Mouse (Mus musculus) intestine, embryonic 14.5 days (tissue): ENCODE data around the gene Ubxn6. TPM values are rescaled to one million over a fixed set of nuclear protein-coding genes. Genes with fewer than 3 reads are reported as not detected.
"Not testable (repeated sequence)": the region's sequence is repeated elsewhere in the genome, so short reads cannot be mapped to it uniquely, and the experiment has no call there.

Experiments
- ATAC-seq: fragments of 200-750 bp; cut with Nextera tagmentation; replicated peaks from 2 replicates; pipeline ENCODE4 v1.8.0; 2017; ENCODE audit warnings: low read depth, moderate number of reproducible peaks, moderate TSS enrichment, moderate library complexity; ENCODE audit not compliant: low FRiP score, low TSS enrichment
- DNase-seq: peaks from one replicate; pipeline ENCODE4 v3.0.0-alpha.2; 2018; ENCODE audit warnings: low spot score
- H3K27ac ChIP-seq: fragments of 300-500 bp; sonication (generic); 2 replicates; pipeline ENCODE4 v1.5.1; 2014; ENCODE audit warnings: low read depth, mild to moderate bottlenecking, control low read depth
- H3K27me3 ChIP-seq: fragments of 300-500 bp; sonication (generic); replicated peaks from 2 replicates; pipeline ENCODE4 v1.6.1; 2014; ENCODE audit warnings: low read length, control low read depth; ENCODE audit not compliant: control insufficient read depth, insufficient read depth
- H3K36me3 ChIP-seq: fragments of 300-500 bp; sonication (generic); 2 replicates; pipeline ENCODE4 v1.6.1; 2014; ENCODE audit warnings: low read length, control low read depth; ENCODE audit not compliant: control insufficient read depth, insufficient read depth
- H3K4me1 ChIP-seq: fragments of 300-500 bp; sonication (generic); replicated peaks from 2 replicates; pipeline ENCODE4 v1.6.1; 2014; ENCODE audit warnings: low read length, control low read depth, mixed read lengths; ENCODE audit not compliant: control insufficient read depth, insufficient read depth
- H3K4me2 ChIP-seq: fragments of 300-500 bp; sonication (generic); 2 replicates; pipeline ENCODE4 v1.6.1; 2014; ENCODE audit warnings: low read length
- H3K4me3 ChIP-seq: fragments of 300-500 bp; sonication (generic); 2 replicates; pipeline ENCODE4 v1.5.1; 2014; ENCODE audit warnings: low read depth, low read length, control low read depth, mixed read lengths
- H3K9ac ChIP-seq: fragments of 300-500 bp; sonication (generic); 2 replicates; pipeline ENCODE4 v1.6.1; 2014; ENCODE audit warnings: mild to moderate bottlenecking, low read length
- H3K9me3 ChIP-seq: fragments of 300-500 bp; sonication (generic); 2 replicates; pipeline ENCODE4 v1.6.1; 2016; ENCODE audit warnings: low read length, control low read depth; ENCODE audit not compliant: control insufficient read depth
- WGBS: fragments of 180-500 bp; shearing (Covaris S2); extraction: QIAGEN DNeasy Blood & Tissue Kit; methylation state at CpG from one replicate; pipeline ENCODE4 v1.1.7; 2014; 5-methylcytosine and 5-hydroxymethylcytosine counted together
- polyA plus RNA-seq: library from polyadenylated mRNA; unstranded; fragments of >200 nt; fragmentation: Nextera tagmentation; extraction: Ambion mirVana; gene quantifications from 2 replicates; pipeline ENCODE4 v1.2.1, GENCODE M21; 2014

The Ubxn6 gene
- polyA plus RNA-seq, 1 experiment from 2014 or later: 32.3 TPM

- H3K4me1 ChIP-seq, H3K27me3 ChIP-seq, H3K4me3 ChIP-seq, H3K9me3 ChIP-seq, ATAC-seq, H3K9ac ChIP-seq, DNase-seq, H3K4me2 ChIP-seq, H3K27ac ChIP-seq: not testable (repeated sequence)
- WGBS: 98% methylated on average over 4 of the region's 4 CpGs
- peaks cover 26% of the 10 kb centered on the region for H3K36me3 ChIP-seq
Measured at GRCm38 (mm10) chr17:56106436-56106835, 31.6 kb upstream of the Ubxn6 start.

DNA sequence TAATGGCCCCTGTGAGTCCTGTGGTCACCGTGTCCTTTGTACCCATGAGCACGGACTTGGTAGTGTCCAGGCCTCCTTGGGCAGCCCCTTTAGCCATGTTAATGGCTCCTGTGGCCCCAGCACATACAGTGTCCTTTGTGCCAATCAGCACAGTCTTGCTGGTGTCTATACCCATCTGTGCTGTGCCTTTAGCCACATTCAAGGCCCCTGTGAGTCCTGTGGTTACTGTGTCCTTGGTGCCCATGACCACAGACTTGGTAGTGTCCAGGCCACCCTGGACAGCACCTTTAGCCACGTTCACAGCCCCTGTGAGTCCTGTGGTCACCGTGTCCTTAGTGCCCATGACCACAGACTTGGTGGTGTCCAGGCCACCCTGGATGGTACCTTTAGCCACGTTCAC lies 30.0 kb upstream of the Ubxn6 start:
- H3K9ac ChIP-seq, H3K9me3 ChIP-seq, H3K4me3 ChIP-seq, DNase-seq, ATAC-seq, H3K4me2 ChIP-seq, H3K27ac ChIP-seq, H3K27me3 ChIP-seq, H3K4me1 ChIP-seq: not testable (repeated sequence)
- WGBS: 96% methylated on average over 2 of the region's 5 CpGs
- H3K36me3 ChIP-seq: peaks cover 40% of the 10 kb centered on the region

- Histone ChIP-seq H3K9ac (no peak overlapping the region), H3K27ac (no peak overlapping the region), H3K4me2 (no peak overlapping the region), H3K36me3 (peaks cover 51% of the 10 kb centered on the region), H3K27me3 (no peaks in the 10 kb centered on the region), H3K4me1 (no peaks in the 10 kb centered on the region), H3K9me3 (no peaks in the 10 kb centered on the region), H3K4me3 (no peak overlapping the region)
- 94% methylated on average over 8 of the region's 8 CpGs for WGBS
- DNase-seq (no peak), ATAC-seq (no peak)
Measured at GRCm38 (mm10) chr17:56103465-56104285, 28.8 kb upstream of the Ubxn6 start.

- DNase-seq (no peak), ATAC-seq (no peak)
- no peak overlapping the region for H3K4me3 ChIP-seq
- H3K4me1 ChIP-seq: no peaks in the 10 kb centered on the region
- no peaks in the 10 kb centered on the region for H3K9me3 ChIP-seq
- H3K27ac ChIP-seq: no peak overlapping the region
- no peak overlapping the region for H3K4me2 ChIP-seq
- 94% methylated on average over 9 of the region's 9 CpGs for WGBS
- no peaks in the 10 kb centered on the region for H3K27me3 ChIP-seq
- H3K36me3 ChIP-seq: peaks cover 58% of the 10 kb centered on the region
- no peak overlapping the region for H3K9ac ChIP-seq
Measured at GRCm38 (mm10) chr17:56102927-56103326, 28.1 kb upstream of the Ubxn6 start.

DNA sequence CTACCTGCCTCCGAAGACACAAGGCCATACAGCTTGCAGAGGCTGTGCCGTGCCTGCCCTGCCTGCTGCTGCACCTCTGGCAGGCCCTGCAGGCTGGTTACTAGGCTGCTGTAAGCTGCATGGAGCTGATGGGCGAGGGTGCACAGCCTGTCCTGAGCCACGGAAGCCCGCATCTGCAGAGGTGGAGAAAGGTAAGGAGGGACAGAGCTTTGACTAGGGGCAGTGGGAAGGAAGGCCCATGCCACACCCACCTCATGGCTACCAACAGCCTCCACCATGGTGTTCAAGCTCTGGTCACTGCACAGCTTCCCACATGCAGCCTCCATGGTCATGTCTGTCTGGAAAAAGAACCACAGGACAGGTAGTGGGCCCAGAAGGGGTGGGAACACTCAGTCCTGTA lies 27.3 kb upstream of the Ubxn6 start:
- WGBS: 91% methylated on average over 5 of the region's 5 CpGs
- Histone ChIP-seq H3K27ac (no peak overlapping the region), H3K4me1 (no peaks in the 10 kb centered on the region), H3K27me3 (no peaks in the 10 kb centered on the region), H3K36me3 (peaks cover 66% of the 10 kb centered on the region), H3K4me3 (no peak overlapping the region), H3K9ac (no peak overlapping the region), H3K9me3 (no peaks in the 10 kb centered on the region), H3K4me2 (no peak overlapping the region)
- no peak for ATAC-seq
- no peak for DNase-seq

- no peak overlapping the region for H3K27ac ChIP-seq
- H3K9ac ChIP-seq: no peak overlapping the region
- 94% methylated on average over 3 of the region's 3 CpGs for WGBS
- peaks cover 80% of the 10 kb centered on the region for H3K36me3 ChIP-seq
- H3K27me3 ChIP-seq: no peaks in the 10 kb centered on the region
- DNase-seq (no peak), ATAC-seq (no peak)
- no peak overlapping the region for H3K4me2 ChIP-seq
- H3K4me1 ChIP-seq: no peaks in the 10 kb centered on the region
- no peaks in the 10 kb centered on the region for H3K9me3 ChIP-seq
- no peak overlapping the region for H3K4me3 ChIP-seq
Measured at GRCm38 (mm10) chr17:56100811-56101210, 26.0 kb upstream of the Ubxn6 start.

DNA sequence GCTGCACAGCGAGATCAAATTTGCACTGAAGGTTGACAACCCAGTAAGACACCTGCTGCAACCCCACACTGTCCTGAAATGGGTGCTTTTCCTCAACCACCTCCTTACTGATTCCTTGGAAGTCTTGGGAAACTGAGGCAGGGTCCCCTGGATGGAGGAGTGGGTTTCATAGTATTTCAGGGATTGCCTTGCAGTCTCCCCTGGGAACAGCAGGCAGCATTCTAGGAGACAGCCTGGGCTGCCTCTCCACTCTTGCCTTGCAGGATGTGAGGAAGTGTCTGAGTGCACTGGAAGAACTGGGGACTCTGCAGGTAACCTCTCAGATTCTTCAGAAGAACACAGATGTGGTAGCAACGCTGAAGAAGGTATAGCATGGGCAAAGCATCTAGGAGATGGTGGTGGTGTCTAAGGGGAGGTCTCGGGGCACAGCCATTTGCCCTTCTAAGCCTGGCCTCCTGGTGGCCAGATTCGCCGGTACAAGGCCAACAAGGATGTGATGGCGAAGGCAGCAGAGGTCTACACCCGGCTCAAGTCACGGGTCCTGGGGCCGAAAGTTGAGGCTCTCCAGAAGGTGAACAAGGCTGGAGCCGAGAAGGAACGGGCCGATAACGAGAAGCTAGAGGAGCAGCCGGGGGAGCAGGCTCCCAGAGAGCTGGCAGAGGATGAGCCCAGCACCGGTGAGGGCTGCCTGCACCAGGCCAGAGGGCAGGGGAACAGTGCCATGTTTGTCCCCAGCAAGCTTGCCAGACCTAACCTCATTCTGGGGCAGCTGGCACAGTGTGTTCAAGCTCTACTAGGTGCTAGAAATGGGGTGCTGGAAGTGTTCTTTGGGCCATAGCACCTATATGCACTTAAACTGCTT lies 24.1 kb upstream of the Ubxn6 start:
- Histone ChIP-seq H3K4me2 (no peak overlapping the region), H3K4me1 (no peaks in the 10 kb centered on the region), H3K4me3 (no peak overlapping the region), H3K27ac (no peak overlapping the region), H3K9ac (no peak overlapping the region), H3K36me3 (peaks cover 87% of the 10 kb centered on the region), H3K9me3 (no peaks in the 10 kb centered on the region), H3K27me3 (no peaks in the 10 kb centered on the region)
- ATAC-seq (no peak), DNase-seq (no peak)
- WGBS: 89% methylated on average over 15 of the region's 15 CpGs

DNA sequence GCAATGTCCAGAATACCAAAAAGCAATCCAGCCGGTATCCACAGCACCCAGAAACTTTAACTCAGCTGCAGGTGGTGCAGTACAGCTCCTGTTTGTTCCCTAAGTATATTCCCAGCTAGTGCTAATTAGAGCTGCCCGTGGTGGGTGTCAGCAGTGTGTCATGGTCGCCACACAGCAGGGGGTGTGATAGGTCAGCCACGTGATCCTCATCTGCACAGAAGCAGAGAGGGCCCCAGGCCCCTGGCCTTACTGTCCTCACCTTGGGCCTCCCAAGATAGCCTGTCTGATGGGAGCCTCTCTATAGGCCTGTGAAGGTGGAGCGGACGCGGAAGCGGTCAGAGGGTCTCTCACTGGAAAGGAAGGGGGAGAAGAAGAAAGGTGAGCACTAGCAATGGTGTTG lies 23.4 kb upstream of the Ubxn6 start:
- Histone ChIP-seq H3K4me1 (no peaks in the 10 kb centered on the region), H3K9ac (no peak overlapping the region), H3K4me3 (no peak overlapping the region), H3K36me3 (peaks cover 87% of the 10 kb centered on the region), H3K27me3 (no peaks in the 10 kb centered on the region), H3K4me2 (no peak overlapping the region), H3K27ac (no peak overlapping the region), H3K9me3 (no peaks in the 10 kb centered on the region)
- DNase-seq (no peak), ATAC-seq (no peak)
- WGBS: 95% methylated on average over 8 of the region's 8 CpGs
